Mouse (Mus musculus): Measurements from ENCODE around the gene Ank3.

DNA sequence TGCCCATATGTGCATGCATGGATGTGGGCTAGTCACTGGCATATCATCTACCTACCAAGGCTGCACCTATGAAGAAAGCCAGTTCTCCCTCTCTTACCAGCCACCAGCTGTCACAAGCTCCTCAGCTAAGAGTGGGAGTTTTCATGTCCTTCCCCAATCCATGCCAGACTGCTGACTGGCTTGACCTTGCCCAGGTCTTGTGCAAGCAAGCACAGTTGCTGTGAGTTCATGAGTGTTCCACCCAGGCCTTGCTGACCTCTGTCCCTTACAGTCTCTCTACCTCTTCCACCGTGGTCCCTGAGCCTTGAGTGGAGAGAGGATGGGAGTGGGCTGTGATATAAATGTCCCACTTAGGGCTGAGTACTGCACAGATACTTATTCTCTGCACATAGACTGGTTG lies 287.8 kb downstream of the Ank3 start:
- TF ChIP-seq POLR2A (IDR thresholded peaks at IDR 0.05; ENCODE audit: low read depth, low read length) (no peak), CTCF (conservative IDR thresholded peaks at IDR 0.05; ENCODE audit: insufficient read depth, insufficient read length, low read depth, low read length) (no peak)
